Mouse (Mus musculus): ENCODE data around the gene Dicer1. TPM values are rescaled to one million over a fixed set of nuclear protein-coding genes. Genes with fewer than 3 reads are reported as not detected.
"Not testable (repeated sequence)": the region's sequence is repeated elsewhere in the genome, so short reads cannot be mapped to it uniquely, and the experiment has no call there.

Dicer1 gene
- total RNA-seq, 2 experiments from 2014 or later, result 59.6 to 65.3 TPM

DNA sequence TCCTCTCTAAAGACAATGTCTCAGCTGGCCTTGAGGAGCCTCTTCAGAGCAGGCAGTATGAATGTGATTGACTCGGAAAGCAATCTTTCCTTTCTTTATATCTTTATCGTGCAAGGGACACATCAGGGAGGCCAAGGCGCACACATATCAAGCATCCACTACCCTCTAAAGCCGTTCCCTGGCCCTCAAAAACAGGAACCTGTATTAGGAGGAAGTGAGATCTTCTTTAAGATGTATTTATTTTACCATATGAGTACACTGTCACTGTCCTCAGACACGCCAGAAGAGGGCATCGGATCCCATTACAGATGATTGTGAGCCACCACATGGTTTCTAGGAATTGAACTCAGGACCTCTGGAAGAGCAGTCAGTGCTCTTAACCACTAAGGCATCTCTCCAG lies 9.5 kb downstream of the Dicer1 start:
- no peak for DNase-seq (ENCODE audit: low spot score in 2 of 2)

DNA sequence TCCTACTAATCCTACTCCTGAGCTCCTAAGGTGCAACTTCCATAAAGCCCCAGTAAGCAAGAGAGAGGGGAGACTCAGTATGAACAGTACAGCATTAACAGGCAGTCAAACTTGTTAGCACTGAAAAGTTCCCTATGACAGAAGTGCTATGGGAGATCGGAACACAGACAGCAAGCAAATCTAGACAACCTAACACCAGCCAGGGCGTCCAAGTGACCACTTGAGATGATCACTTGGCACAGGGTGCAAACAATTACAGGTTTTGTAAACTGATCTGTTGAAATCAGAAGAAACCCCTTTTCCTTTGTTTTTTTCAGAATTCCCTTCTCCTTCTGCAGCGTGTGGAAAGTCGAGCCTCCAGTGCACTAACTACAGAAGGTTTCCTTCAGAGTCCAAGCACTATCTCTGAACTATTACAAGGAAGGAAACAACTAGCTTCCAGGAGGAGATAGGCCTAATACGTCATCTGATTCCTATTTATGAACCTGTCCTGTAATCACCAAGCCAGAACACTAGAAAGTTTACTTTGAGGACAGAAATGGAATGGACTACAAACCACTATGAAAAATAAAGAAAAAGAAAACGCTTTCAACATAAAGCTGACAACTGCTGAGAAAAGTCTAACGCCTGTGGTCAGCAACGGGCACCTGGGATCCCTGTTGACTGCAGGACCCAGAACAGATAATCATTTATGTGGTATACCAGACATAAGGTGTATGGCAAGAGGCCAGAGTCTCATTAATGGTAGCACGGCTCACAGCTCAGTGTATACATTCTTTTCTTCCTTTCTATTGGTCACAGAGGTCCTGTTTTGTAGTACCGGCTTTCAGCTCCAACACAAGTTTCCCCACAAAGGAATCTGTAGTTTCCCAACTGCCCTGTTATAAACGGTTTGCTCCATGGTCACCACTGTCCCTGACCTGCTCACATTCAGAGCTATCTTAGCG lies 10.6 kb downstream of the Dicer1 start:
- DNase-seq (ENCODE audit: low spot score in 2 of 2), result no peak

DNA sequence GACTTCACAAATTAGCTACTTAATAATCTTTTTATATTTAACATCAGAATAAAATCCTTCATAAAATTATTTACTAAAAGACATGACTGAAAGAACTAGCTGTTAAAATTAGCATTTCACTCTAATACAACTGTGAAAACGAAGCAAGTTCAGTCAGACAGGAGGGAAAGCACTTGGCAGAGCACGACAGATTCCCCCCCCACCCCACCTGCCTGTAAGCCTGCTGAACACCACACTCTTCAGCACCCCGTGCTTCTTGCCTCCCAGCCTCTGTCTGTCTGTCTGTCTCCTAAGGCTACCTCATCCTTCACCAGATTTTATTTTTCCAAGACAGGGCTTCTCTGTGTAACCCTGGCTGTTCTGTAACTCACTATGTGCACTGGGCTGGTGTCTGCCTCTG lies 12.8 kb downstream of the Dicer1 start:
- no peak for DNase-seq (ENCODE audit: low spot score in 2 of 2)

DNA sequence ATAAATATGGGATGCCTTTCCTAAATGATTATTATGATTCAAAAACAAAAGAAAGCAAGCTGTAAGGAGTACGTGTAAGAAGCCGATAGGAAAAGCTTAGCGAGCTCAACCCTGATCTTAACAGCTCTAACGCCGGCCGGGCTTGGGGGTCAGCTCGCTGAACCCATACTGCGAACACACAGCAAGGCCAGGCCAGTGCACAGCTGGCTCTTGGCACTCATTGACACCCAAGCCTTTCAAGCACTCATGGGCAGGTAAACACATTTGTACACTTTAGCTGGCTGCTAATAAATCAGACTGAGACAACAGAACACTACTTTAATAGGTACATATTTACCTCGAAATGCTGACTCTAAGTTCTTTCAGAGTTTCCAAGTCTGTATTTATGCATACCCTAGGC lies 13.3 kb downstream of the Dicer1 start:
- no peak for DNase-seq (ENCODE audit: low spot score in 2 of 2)

DNA sequence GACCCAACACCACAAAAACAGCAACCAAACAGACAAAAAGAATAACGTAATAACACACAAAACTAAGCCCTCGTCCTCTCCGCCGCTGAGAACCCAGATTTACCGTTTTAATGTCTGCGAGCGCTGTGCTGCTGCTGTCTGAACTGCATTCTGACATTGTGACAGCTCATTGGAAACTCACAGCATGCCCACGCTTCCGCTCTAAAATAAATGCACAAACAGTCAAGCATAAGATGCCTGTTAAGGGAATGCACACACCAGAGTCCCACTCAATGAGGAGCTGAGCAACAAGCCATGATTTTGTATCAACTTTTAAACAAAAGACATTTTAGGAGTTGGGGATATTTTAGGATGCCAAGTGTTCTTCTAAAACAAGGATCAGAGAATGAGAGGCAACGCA lies 14.1 kb downstream of the Dicer1 start:
- no peak for DNase-seq (ENCODE audit: low spot score in 2 of 2)

DNA sequence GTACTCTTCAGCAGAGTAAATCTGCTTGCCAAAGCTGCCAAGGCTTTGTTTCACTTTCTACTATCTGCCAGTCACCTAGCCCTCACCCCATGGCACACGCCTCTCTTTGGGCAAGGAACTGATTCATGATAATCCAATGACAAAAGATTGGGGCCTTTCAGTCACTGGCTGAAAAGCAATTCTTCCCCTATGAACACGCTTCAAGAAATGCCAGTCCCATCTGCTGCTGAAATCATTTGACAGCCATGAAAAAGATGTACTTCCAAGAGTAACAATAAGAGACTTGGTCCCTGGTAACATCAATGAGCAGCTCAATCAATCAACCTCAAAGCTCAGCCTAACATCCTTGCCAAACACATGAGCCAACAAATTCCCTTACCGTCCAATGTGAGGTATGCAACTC lies 15.8 kb downstream of the Dicer1 start:
- DNase-seq (ENCODE audit: low spot score in 2 of 2), result no peak

DNA sequence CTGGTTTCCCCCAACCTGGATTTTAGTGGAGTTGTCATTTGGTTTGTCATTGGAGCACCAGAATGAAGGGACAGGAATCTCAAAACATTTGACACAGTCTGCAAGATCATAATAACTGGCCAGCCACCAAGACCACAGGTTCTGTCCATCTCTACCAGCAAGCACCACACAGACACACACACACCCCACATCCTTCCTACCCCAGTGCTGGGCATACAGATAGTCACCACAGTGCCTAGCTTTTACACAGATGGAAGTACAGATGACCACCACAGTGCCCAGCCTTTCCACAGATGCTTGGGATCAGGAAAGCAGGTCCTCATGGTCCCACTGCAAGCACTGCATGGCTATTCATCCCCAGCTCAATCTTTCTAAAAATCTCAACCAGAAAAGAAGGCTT lies 18.6 kb downstream of the Dicer1 start:
- no peak for DNase-seq (ENCODE audit: low spot score in 2 of 2)

DNA sequence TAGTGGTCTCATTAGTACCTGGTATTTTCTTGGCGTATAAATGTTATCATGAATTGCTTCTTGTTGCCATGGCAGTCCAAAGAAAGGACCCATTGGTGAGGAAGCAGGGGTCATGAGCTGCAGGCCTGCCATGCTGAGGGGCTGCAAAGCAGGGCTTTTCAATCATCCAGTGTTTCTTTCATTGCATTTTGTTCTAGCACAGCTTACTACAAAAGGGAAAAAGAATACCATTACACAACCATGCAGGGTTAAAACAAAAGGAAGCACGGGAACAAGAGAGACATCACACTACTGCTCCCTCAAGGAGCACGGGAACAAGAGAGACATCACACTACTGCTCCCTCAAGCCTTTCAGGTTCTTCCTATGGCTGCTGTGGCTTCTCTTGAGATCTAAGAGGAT lies 20.0 kb downstream of the Dicer1 start:
- DNase-seq (ENCODE audit: low spot score in 2 of 2), result no peak

DNA sequence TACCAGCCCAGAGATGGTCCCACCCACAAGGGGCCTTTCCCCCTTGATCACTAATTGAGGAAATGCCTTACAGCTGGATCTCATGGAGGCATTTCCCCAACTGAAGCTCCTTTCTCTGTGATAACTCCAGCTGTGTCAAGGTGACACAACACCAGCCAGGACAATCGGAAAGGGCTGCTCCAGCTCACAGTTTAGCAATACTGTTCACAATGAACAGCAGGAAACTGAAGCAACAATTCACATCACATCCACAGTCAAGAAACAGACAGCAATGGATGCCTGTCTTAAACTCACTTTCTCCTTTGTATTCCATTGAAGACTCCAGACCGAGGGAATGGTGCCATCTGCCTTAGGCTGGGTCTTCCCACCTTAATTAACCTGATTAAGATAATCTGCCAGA lies 25.3 kb downstream of the Dicer1 start:
- not testable (repeated sequence) for DNase-seq (ENCODE audit: low spot score in 2 of 2)

DNA sequence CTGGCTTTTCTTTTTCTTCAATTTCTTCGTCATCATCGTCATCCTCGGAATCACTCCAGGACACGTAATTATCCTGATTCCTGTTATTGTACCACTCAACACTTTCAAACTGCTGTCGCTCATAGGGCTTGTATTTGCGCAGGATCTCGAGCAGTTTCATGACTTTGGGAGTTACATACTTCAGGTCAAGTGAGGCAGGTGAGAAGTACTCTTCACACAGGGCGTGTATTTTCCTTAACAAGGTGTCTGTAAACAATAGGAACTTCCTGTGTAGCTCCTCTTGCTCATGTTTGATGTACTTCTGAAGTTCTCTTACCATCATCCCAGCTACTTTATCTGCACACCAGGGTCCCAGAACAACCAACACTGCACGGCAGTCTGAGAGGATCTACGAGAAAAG lies 29.7 kb downstream of the Dicer1 start:
- no peak for DNase-seq (ENCODE audit: low spot score in 2 of 2)

DNA sequence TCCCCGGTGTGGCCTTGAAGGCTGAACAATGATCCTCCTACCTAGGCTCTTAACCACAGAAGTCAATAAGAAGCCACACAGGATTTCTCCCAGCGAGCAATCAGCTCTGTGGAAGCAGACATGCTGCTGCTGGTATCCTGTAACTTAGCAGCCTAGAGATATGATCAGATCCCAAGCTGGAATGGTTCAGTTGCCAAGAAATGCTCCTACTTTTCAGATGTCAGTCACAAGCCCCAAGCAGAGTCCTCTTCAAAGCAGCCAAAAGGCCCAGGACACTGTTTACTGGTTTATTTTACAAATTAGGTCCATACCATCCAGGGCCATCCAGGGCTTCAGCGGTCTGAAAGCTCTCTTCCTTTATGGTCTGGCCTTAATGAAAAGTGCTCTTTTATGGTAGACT lies 30.7 kb downstream of the Dicer1 start:
- no peak for DNase-seq (ENCODE audit: low spot score in 2 of 2)

DNA sequence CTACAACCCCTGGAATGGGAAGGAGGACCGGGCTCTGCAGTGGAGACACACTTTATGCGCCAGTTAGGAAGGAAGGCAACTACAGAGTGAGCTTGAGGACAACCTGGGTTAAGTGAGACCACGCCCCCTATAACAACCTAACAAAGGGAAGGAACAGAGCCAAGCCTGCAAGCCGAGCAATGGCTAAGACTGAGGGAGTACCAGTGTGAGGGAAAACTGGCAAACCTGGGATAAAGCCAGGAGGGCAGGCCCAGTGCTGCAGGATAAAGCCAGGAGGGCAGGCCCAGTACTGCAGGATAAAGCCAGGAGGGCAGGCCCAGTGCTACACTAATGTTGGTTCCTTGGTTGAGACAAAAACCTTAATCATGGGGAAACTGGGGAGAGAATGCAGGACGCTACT lies 32.8 kb downstream of the Dicer1 start:
- DNase-seq (ENCODE audit: low spot score in 2 of 2), result no peak

DNA sequence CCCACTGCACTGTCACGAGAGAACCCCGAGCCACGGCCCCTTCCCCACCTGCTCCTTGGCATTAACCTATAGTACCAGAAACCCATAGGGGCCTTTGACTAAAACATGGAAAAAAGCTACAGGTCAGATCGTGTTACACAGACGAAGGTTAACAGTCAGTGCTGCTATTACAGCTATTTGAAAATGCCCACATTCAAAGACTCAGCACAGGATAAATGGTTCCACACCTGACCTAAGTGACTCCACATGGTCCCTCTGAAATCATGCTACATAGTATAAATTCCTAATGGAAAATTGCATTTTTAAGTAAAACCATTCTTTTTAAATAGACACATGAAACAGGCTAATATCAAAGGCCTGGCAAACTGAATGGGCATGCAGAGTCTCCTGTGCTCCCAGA lies 35.3 kb downstream of the Dicer1 start:
- DNase-seq (ENCODE audit: low spot score in 2 of 2), result no peak

DNA sequence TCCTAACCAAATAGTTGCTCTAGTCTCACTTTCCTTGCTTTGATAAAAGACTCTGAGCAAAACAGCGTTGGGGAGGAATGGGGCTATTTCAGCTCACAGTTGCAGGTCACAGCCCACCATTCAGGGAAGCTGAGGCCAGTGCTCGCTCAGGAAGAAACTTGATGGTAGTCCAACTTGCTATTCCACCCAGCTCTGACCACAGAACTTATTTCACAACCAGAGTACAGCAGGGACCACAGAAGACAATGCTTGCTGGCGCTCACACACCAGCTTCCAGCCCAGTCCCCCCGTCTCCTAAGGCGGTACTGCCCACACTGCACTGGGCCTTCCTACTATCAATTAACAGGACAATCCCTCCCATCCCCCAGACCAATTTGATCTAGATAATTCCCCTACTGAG lies 36.3 kb downstream of the Dicer1 start:
- DNase-seq (ENCODE audit: low spot score in 2 of 2), result no peak

DNA sequence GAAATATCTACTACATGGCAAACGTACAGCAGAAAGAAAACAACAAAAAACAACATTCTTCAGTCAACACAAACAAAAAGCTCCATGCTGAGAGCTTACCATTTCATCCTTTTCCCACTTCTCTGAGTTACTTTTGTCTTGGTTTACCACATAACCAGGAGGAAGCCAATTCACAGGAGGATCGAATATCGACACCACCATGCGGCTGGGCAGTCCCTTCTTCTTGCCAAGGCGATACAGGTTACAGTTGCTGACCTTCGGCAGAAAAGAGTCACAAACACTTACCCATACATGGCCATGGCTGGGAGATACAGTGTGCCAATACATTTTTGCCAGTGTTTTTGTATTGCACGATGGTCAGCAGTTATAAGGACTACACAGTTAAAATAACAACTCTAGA lies 51.5 kb downstream of the Dicer1 start:
- DNase-seq (ENCODE audit: low spot score in 2 of 2), result no peak

DNA sequence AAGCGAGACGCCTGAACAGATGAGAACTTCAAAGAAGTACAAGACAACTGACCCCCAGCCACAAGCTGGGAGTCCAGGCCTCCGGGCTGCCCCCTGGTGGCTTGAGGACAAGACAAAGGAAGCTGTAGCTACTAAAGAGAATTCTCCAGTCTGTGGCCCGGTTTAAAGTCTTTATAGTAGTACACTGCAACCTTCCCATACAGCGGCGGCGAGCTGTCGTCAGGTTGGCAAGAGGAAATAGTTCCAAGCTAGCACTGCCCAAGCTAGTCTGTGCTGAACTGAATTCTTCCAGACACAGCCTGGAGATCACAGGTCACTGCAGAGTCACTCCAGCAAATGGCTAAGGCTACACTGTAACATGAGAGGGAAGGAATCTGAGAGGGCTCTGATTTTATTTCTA lies 52.0 kb downstream of the Dicer1 start:
- DNase-seq (ENCODE audit: low spot score in 2 of 2), result peak; percentile 69 to 83

DNA sequence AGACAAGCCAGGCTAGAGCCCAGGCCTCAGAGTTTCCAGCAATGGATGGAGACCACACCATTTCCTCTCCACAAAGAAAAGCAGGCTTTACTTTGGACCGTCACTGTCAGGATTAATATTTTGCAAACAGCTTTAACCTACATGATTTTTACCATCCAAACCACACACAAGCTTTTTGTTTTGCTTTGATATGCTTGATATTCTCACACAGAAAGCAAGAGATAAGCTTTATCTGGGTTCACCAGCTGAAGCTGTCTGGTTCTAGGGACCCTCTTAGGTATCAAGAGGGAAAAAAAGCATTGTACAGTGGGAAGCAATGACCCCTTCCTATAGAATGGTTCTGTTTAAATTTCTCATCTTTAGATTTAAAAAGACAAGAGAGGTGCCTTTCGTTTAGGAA lies 56.2 kb downstream of the Dicer1 start:
- no peak for DNase-seq (ENCODE audit: low spot score in 2 of 2)

DNA sequence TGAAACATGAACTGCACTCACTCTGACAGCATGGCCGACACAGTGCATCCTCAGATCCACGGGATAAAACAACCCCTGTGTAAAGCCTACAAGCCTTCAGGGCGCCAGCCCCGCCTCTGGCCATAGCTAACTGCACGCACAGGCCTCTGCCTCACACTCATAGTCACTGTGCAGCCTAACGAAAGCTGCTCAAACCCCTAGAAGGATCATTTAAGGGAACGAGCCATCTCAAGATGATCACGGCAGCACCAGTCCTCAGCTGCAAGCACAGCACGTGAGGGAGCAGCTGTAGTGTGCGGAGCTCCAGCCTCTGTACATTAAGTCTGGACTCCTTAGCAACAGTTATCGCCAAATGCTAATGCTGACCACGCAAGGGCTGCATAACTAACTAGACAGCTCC lies 58.9 kb downstream of the Dicer1 start:
- DNase-seq (ENCODE audit: low spot score in 2 of 2), result no peak

DNA sequence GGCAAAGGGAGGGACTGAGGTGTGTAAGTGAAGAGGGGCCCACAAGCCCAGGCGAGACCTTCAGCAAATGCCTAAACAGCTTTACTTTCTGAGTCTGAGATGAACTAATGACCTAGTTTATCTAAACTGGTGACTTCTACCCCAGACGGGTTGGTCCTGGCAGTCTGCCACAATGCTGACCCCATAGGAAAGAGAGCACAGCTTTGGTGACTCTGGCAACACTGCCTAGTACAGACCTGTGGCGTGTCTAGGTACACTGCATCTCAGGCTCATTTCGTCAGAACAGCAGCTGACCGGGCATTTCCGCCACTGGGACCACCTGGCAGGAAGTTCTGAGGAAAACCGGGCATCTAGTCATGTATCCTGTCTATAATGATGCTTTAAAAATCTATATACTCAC lies 61.3 kb downstream of the Dicer1 start:
- no peak for DNase-seq (ENCODE audit: low spot score in 2 of 2)

DNA sequence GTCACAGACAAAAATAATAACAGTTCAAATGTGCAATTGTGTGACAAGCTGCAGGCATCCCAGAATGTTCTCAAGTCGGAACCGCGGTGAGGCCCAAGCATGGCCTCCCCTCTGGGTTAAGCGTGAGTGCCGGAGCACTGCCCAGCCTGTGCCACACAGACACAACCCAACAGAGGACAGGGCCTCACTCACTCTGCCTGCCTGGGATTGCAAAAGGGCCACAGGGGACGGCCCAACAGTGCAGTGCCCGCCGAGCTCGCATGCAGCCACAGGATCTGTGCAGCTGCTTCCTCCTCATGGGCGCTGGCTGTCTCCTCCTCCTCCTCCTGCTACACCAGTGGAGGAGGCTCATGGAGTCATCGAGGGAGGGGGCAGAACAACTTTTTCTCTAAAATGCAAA lies 62.9 kb downstream of the Dicer1 start:
- no peak for DNase-seq (ENCODE audit: low spot score in 2 of 2)

DNA sequence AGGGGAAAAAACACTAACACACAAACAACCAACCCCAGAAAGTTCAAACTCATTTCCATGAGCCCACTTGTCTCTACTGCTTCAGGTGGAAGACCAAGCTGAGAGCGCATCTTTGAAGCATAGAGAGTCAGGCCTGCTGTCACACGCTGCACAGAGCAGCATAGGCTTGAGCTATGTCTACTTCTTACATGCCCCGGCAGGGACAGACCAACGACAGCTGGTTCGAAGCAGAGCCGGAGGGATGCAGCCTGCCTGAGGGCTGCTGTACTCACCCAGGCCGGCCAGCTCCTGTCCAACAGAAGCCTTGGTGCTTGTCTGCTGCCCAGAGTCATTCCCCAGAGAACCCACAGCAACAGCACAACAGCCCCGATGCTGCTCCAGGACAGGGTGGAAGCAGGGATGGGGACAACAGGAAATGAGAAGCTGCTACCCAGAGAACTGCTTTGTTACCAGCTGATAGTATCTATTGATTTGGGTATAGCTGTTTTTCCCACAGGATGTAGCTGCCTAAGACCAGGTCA lies 67.3 kb downstream of the Dicer1 start:
- DNase-seq (ENCODE audit: low spot score in 2 of 2), result no peak

DNA sequence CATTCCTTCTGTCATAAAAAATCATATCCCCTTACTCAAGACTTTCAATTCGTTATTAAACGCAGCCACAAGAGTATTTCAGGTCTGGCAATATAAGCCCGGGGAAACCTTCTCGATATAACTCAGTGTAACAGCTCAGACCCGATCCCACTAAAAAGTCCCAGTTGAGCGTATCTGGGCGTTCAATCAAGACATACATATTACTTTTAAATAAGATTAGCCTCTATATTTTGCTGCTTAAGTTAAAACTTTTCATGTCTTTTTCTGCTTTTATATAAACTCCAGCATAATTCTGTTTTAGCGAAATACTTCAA lies 72.0 kb downstream of the Dicer1 start:
- no peak for DNase-seq (ENCODE audit: low spot score in 2 of 2)

DNA sequence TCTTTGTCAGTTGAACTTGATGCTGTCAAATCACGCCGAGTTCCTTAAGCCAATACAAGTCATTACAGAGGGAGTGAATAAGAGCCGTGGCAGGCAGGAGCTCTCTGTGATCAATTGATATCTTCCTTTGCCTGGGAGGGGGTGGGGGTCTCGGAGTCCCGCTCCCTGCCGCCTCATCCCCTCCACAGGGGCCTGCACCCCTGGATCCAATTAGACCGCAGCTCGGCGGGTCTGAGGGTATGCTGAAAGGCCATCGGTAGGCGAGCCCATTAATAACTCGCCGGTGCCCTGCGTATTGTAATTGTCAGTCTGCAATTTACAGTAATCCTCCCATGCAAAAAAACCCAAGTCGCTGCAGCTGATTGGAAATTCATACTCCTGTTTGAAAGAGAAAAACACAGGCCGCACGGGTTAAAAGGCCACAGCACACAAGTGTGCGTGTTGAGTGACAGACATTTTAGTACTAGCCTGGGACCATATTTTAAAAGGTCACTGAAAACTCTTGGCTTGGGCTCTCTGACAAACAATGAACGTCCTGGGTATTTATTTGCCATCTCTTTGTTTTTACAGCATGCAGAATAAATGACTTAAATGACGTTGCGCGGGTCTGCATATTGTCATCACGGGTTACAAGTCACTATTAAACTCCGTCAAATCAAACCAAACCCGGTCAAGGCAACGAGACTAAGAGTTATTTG lies 72.5 kb downstream of the Dicer1 start:
- DNase-seq (ENCODE audit: low spot score in 2 of 2), result no peak

Measured in gastrocnemius, postnatal 4 days (tissue).